Mouse (Mus musculus): ENCODE data around the gene Trmt61a. TPM values are rescaled to one million over a fixed set of nuclear protein-coding genes. Genes with fewer than 3 reads are reported as not detected.

The Trmt61a gene
- polyA plus RNA-seq (2014; fragmentation: Illumina TruSeq; extraction: RNeasy Lipid Tissue Mini Kit (QIAGEN cat#74804); ENCODE audit: low read depth, low replicate concordance): 0.34 TPM

DNA sequence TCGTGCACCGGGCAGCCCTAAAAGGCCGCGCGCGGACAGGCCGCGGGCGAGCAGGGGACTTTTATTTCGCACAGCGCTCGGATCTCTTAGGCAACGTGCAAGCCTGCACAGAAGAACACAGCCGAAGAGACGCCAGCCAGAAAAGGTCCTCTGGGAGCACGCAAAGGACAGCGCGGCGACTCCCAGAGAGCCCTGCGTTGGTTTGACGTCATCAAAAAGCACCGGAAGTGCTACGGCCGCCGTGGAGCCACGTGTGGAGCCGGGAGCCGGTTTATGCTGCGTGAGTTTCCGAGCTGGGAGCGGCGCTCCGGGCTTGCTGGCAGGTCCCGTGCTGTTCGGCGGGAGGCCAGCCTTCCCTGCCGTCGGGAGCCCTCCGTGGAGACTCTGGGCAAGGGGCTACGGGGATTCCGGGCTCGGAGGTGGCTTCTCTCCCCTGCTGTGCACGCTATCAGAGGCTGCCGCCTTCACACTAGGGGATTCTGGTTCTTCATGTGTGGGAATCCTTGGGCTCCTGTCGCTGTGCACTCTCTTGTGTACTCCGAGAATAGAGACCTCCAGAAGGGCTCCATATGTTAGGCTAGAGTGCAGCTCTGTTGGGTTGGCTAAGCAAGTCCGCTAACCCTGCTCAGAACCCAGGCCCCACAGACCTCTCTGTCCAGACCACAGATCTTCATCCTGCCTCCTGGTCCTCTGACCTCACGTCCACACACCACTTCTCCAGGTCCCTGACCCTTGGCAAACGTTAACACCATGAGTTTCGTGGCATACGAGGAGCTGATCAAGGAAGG lies at the start of gene Trmt61a:
Gene Trmt61a, plus strand, starts transcription at position 224 of the 788 bp plus-strand sequence.

DNA sequence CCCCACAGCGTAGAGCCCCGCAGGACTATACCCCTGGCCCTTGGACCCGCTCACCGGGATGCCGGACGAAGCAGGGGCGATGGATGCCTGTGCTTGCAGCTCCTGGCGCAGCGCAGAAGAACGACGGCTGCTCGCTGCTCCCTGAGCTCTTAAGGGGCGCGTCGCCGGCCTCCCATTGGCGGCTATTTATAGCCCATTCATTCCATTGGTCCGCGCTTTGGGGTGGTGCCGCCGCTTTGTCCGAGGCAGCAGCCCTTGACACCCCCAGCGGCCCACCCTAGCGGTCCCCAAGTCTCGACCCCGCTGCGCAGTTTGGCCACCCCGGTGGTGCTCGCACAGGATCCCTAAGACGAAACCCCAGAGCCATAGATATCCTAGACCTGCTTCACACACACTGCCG lies 5.7 kb upstream of the Trmt61a start, which contains the start of gene Ckb:
Gene Ckb, minus strand, starts transcription at position 163 of the 400 bp plus-strand sequence.

GRCm38 (mm10) chr12:111713004-111713651 lies 35.2 kb downstream of the Trmt61a start, which contains the start of the genes Bag5 and Apopt1:
TSS of gene Bag5 (minus strand) at chr12:111713257.
TSS of gene Apopt1 (plus strand) at chr12:111713261.

Other genes with a start within 250 kb of the Trmt61a start
- gene Tnfaip2, start 235.6 kb upstream of the Trmt61a start, polyA plus RNA-seq (2014; fragmentation: Illumina TruSeq; extraction: RNeasy Lipid Tissue Mini Kit (QIAGEN cat#74804); ENCODE audit: low read depth, low replicate concordance): 5.6 TPM
- gene Gm266, start 192.3 kb upstream of the Trmt61a start, polyA plus RNA-seq (2014; fragmentation: Illumina TruSeq; extraction: RNeasy Lipid Tissue Mini Kit (QIAGEN cat#74804); ENCODE audit: low read depth, low replicate concordance): not detected
- gene Eif5, start 140.1 kb upstream of the Trmt61a start, polyA plus RNA-seq (2014; fragmentation: Illumina TruSeq; extraction: RNeasy Lipid Tissue Mini Kit (QIAGEN cat#74804); ENCODE audit: low read depth, low replicate concordance): 429 TPM
- 65.6 TPM for gene Mark3, start 103.6 kb upstream of the Trmt61a start, polyA plus RNA-seq (2014; fragmentation: Illumina TruSeq; extraction: RNeasy Lipid Tissue Mini Kit (QIAGEN cat#74804); ENCODE audit: low read depth, low replicate concordance)
- not detected for gene Ckb, start 5.8 kb upstream of the Trmt61a start, polyA plus RNA-seq (2014; fragmentation: Illumina TruSeq; extraction: RNeasy Lipid Tissue Mini Kit (QIAGEN cat#74804); ENCODE audit: low read depth, low replicate concordance)
- 9.6 TPM for gene Bag5, start 35.2 kb downstream of the Trmt61a start, polyA plus RNA-seq (2014; fragmentation: Illumina TruSeq; extraction: RNeasy Lipid Tissue Mini Kit (QIAGEN cat#74804); ENCODE audit: low read depth, low replicate concordance)
- gene Apopt1, start 35.2 kb downstream of the Trmt61a start, polyA plus RNA-seq (2014; fragmentation: Illumina TruSeq; extraction: RNeasy Lipid Tissue Mini Kit (QIAGEN cat#74804); ENCODE audit: low read depth, low replicate concordance): 18.7 TPM
- 1.4 TPM for gene Klc1, start 80.7 kb downstream of the Trmt61a start, polyA plus RNA-seq (2014; fragmentation: Illumina TruSeq; extraction: RNeasy Lipid Tissue Mini Kit (QIAGEN cat#74804); ENCODE audit: low read depth, low replicate concordance)
- 0.32 TPM for gene Xrcc3, start 135.8 kb downstream of the Trmt61a start, polyA plus RNA-seq (2014; fragmentation: Illumina TruSeq; extraction: RNeasy Lipid Tissue Mini Kit (QIAGEN cat#74804); ENCODE audit: low read depth, low replicate concordance)
- gene Zfyve21, start 136.1 kb downstream of the Trmt61a start, polyA plus RNA-seq (2014; fragmentation: Illumina TruSeq; extraction: RNeasy Lipid Tissue Mini Kit (QIAGEN cat#74804); ENCODE audit: low read depth, low replicate concordance): 17.2 TPM
- 2.1 TPM for gene Ppp1r13b, start 230.0 kb downstream of the Trmt61a start, polyA plus RNA-seq (2014; fragmentation: Illumina TruSeq; extraction: RNeasy Lipid Tissue Mini Kit (QIAGEN cat#74804); ENCODE audit: low read depth, low replicate concordance)